Mouse (Mus musculus) hindbrain, embryonic 14.5 days (tissue): ENCODE data around the gene Ankrd36. TPM values are rescaled to one million over a fixed set of nuclear protein-coding genes. Genes with fewer than 3 reads are reported as not detected.

Source experiments
- ATAC-seq: fragments of 200-750 bp; cut with Nextera tagmentation; 2 replicates; pipeline ENCODE4 v1.8.0; 2017; ENCODE audit warnings: moderate number of reproducible peaks, mild to moderate bottlenecking, moderate TSS enrichment, moderate library complexity; ENCODE audit not compliant: low FRiP score
- DNase-seq: peaks from one replicate; pipeline ENCODE4 v3.0.0-alpha.2; 2015; ENCODE audit warnings: low spot score
- H3K27ac ChIP-seq: fragments of 300-500 bp; sonication (generic); 2 replicates; pipeline ENCODE4 v1.5.1; 2014; ENCODE audit warnings: mild to moderate bottlenecking, moderate library complexity
- H3K27me3 ChIP-seq: fragments of 300-500 bp; sonication (generic); 2 replicates; pipeline ENCODE4 v1.6.1; 2014; ENCODE audit warnings: mild to moderate bottlenecking, low read length, mixed read lengths; ENCODE audit not compliant: control insufficient read depth, insufficient read depth
- H3K36me3 ChIP-seq: fragments of 300-500 bp; sonication (generic); replicated peaks from 2 replicates; pipeline ENCODE4 v1.6.1; 2014; ENCODE audit not compliant: control insufficient read depth, insufficient read depth
- H3K4me1 ChIP-seq: fragments of 300-500 bp; sonication (generic); replicated peaks from 2 replicates; pipeline ENCODE4 v1.6.1; 2014; ENCODE audit warnings: antibody characterized with exemption, low read length, mixed read lengths; ENCODE audit not compliant: control insufficient read depth, insufficient read depth
- H3K4me2 ChIP-seq: fragments of 300-500 bp; sonication (generic); replicated peaks from 2 replicates; pipeline ENCODE4 v1.6.1; 2014; ENCODE audit warnings: mild to moderate bottlenecking, moderate library complexity
- H3K4me3 ChIP-seq: fragments of 300-500 bp; sonication (generic); replicated peaks from 2 replicates; pipeline ENCODE4 v1.5.1; 2014; ENCODE audit warnings: mild to moderate bottlenecking, low read length
- H3K9ac ChIP-seq: fragments of 300-500 bp; sonication (generic); 2 replicates; pipeline ENCODE4 v1.6.1; 2014
- H3K9me3 ChIP-seq: fragments of 300-500 bp; sonication (generic); 2 replicates; pipeline ENCODE4 v1.6.1; 2016; ENCODE audit warnings: low read length; ENCODE audit not compliant: control insufficient read depth
- WGBS: fragments of 180-500 bp; shearing (Covaris S2); extraction: QIAGEN DNeasy Blood & Tissue Kit; methylation state at CpG from one replicate; pipeline ENCODE4 v1.1.7; 2014; 5-methylcytosine and 5-hydroxymethylcytosine counted together
- polyA plus RNA-seq: library from polyadenylated mRNA; unstranded; fragments of >200 nt; fragmentation: Nextera tagmentation; extraction: Ambion mirVana; gene quantifications from 2 replicates; pipeline ENCODE4 v1.2.1, GENCODE M21; 2014

Ankrd36 gene
- polyA plus RNA-seq, 1 experiment from 2014 or later = not detected

DNA sequence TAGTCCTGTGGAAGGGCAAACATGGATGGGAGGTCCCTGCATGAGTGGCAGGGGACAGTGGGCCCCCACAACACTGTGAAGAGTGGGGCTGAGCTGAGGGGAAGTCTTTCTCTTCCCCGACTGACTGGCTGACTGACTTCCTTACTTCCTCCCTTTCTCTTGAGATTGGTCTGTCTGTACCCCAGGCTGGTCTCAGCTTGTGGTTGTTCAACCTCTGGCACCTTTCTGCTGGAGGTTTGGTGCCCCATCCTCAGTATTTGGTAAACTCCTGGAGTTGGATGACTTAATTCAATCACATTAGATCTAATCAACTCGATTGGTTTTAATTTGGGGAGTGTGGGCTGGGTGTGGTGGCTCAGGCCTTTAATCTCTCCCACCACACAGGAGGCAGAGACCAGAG is 3.0 kb upstream of the Ankrd36 start:
- DNase-seq (no peak), ATAC-seq (no peak)
- no peaks in the 10 kb centered on the region for H3K27me3 ChIP-seq
- H3K9me3 ChIP-seq = no peaks in the 10 kb centered on the region
- no peak overlapping the region for H3K27ac ChIP-seq
- H3K4me3 ChIP-seq = no peak overlapping the region
- WGBS = 83% methylated on average over 2 of the region's 2 CpGs
- H3K36me3 ChIP-seq = no peaks in the 10 kb centered on the region
- H3K9ac ChIP-seq = no peak overlapping the region
- H3K4me1 ChIP-seq = no peaks in the 10 kb centered on the region
- H3K4me2 ChIP-seq = no peak overlapping the region

DNA sequence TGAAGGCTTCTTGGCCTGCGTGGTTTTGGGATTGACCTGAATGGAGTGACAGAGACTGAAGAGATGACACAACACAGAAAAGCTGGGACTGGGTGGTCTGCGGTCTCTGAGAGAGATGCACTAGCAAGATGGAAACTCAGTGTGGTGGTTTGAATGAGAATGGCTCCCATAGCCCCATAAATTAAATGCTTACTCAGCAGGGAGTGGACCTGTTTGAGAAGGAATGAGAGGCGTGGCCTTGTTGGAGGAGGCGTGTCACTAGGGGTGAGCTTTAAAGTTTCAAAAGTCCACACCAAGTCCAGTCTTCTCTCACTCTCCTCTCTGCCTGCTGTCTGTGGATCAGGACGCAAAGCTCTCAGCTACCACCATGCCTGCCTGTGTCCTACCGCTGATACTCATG is 1.8 kb upstream of the Ankrd36 start:
- no peak overlapping the region for H3K4me3 ChIP-seq
- no peak overlapping the region for H3K4me2 ChIP-seq
- H3K27ac ChIP-seq = no peak overlapping the region
- no peaks in the 10 kb centered on the region for H3K4me1 ChIP-seq
- no peaks in the 10 kb centered on the region for H3K27me3 ChIP-seq
- ATAC-seq (no peak), DNase-seq (no peak)
- no peak overlapping the region for H3K9ac ChIP-seq
- WGBS = 96% methylated on average over 6 of the region's 6 CpGs
- H3K9me3 ChIP-seq = no peaks in the 10 kb centered on the region
- no peaks in the 10 kb centered on the region for H3K36me3 ChIP-seq

DNA sequence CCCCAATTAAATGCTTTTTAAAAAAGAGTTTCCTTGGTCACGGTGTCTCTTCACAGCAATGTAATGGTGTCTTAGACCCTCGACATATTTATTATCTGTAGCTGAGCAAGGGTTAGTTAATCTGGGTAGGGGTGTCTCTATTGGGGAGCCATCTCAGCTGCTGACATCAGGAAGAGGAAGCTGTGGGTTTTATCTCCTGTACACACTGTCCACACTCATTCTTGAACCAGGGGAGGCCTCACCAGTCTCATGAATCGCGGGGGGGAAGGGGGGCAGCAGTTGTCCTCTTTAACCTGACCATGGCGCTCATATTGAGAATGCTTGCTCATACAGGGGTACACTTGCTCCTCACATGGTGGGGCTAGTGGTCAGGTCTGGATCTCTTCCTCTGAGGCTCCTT is 1.4 kb upstream of the Ankrd36 start:
- WGBS = 96% methylated on average over 5 of the region's 5 CpGs
- no peak overlapping the region for H3K9ac ChIP-seq
- no peaks in the 10 kb centered on the region for H3K9me3 ChIP-seq
- no peaks in the 10 kb centered on the region for H3K36me3 ChIP-seq
- DNase-seq (no peak), ATAC-seq (no peak)
- no peak overlapping the region for H3K27ac ChIP-seq
- H3K4me2 ChIP-seq = no peak overlapping the region
- no peaks in the 10 kb centered on the region for H3K27me3 ChIP-seq
- no peaks in the 10 kb centered on the region for H3K4me1 ChIP-seq
- H3K4me3 ChIP-seq = no peak overlapping the region

DNA sequence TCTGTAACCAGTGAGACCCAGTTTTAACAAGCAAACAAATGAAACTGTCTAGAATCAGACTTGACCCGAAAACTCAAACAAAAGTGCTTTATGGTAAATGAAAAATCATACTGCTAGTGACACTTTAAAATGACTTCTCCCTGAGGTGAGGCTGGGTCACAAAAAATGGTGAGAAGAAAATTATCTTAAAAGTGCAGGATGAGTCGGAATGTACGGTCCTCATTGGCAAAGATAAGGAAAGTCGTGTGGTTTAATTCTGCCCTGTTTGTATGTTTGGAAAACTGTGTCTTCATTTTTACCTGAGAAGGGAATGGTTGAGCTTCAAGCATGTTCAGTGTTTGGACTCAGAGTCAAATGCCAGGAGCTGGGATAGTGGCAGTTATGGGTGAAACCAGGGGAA is 2.4 kb downstream of the Ankrd36 start:
- no peak for DNase-seq
- H3K4me3 ChIP-seq = no peak overlapping the region
- WGBS = 91% methylated on average over 4 of the region's 4 CpGs

DNA sequence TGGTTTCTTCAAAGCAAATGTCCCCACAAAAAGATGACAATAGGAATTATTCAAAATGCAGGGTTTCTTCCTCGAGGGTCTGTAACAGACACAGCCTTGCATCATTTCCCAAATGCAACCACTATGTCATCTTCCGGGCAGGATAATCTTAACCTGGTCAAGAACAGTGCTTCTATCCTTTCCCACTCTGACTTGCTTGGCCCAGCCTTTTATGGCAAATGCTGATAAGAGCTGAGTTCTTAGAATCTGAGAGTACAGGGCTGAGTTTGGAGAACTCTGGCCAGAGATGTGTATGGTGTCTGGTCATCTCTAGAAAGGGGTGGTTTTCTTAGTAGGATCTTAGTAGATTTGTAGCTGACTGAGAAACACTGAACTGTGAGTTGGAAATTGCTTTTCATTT is 4.3 kb downstream of the Ankrd36 start:
- H3K9ac ChIP-seq = no peak overlapping the region
- WGBS = 89% methylated on average over 2 of the region's 2 CpGs
- no peaks in the 10 kb centered on the region for H3K36me3 ChIP-seq
- ATAC-seq = no peak
- no peak overlapping the region for H3K4me3 ChIP-seq
- H3K27me3 ChIP-seq = no peaks in the 10 kb centered on the region
- no peak overlapping the region for H3K27ac ChIP-seq
- no peak for DNase-seq
- H3K4me2 ChIP-seq = no peak overlapping the region
- no peaks in the 10 kb centered on the region for H3K4me1 ChIP-seq
- no peaks in the 10 kb centered on the region for H3K9me3 ChIP-seq

More for the DNA sequence above, 2.4 kb downstream of the Ankrd36 start:
- H3K4me1 ChIP-seq = no peaks in the 10 kb centered on the region
- no peaks in the 10 kb centered on the region for H3K9me3 ChIP-seq
- ATAC-seq = no peak
- no peak overlapping the region for H3K9ac ChIP-seq
- H3K4me2 ChIP-seq = no peak overlapping the region
- no peak overlapping the region for H3K27ac ChIP-seq
- no peaks in the 10 kb centered on the region for H3K36me3 ChIP-seq
- H3K27me3 ChIP-seq = no peaks in the 10 kb centered on the region

DNA sequence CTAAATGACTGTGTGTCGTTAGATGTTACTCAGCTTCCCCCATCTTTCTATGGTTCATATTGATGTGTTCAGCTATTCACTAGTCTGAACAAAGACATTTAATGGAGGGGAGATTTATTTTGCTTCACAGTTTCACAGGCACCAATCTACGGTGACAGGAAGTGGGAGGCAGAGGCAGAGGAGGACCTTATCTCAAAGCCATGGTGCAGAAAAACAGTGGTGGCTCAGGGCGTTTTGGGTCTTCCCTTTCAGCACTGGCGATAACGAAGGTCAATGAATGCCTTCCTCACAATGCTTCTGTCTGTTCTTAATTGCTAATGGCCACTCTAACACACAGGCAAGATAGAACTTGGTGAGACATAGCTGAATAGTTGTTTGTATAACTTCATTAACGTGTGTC is 5.6 kb downstream of the Ankrd36 start:
- WGBS = 88% methylated on average over 6 of the region's 6 CpGs
- Histone ChIP-seq H3K9ac (no peak overlapping the region), H3K27me3 (no peaks in the 10 kb centered on the region), H3K4me3 (no peak overlapping the region), H3K36me3 (no peaks in the 10 kb centered on the region), H3K4me2 (no peak overlapping the region), H3K9me3 (no peaks in the 10 kb centered on the region), H3K4me1 (no peaks in the 10 kb centered on the region), H3K27ac (no peak overlapping the region)
- DNase-seq = no peak
- ATAC-seq = no peak

DNA sequence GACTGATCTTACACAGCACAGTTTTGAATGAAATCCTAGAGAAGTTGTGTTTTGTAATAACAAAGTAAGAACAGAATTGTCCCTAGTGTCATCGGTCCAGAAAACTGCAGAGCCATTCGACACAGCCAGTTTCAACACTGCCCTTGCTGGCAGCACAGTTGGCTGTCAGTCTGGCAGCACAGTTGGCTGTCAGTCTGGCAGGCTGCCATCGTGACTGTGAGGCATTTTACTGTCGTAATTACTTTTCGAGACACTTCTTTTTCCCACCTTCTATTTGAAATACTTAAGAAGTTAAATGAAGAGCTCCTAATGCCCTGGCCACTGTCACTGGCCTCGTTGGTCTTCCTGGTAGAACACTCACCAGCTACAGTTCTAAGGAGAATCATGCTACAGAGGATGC is 22.9 kb downstream of the Ankrd36 start:
- H3K4me3 ChIP-seq = no peak overlapping the region
- H3K4me2 ChIP-seq = no peak overlapping the region
- H3K9ac ChIP-seq = no peak overlapping the region
- no peak overlapping the region for H3K27ac ChIP-seq
- DNase-seq (peak; percentile 33), ATAC-seq (no peak)
- no peaks in the 10 kb centered on the region for H3K27me3 ChIP-seq
- no peaks in the 10 kb centered on the region for H3K9me3 ChIP-seq
- no peaks in the 10 kb centered on the region for H3K4me1 ChIP-seq
- 60% methylated on average over 6 of the region's 6 CpGs for WGBS
- no peaks in the 10 kb centered on the region for H3K36me3 ChIP-seq

DNA sequence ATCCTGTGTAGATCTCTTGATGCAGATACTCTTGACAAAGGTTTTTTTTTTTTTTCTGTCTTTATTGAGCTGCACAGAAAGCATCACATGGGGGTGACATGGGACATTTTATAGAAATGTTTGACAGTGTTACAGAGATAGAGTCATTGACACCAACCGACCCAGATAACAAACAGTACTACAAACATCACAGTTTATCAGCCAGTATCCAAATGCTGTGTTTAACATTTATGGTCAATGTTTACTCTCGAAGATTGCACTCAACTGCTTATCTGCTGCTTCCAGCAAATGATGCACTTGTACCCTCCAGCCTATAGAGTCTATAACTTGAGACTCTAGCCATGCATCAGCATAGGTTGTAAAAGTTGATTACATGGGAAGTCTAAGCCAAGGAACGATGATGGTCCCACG is 25.9 kb downstream of the Ankrd36 start:
- Histone ChIP-seq H3K27me3 (no peaks in the 10 kb centered on the region), H3K4me2 (no peak overlapping the region), H3K27ac (no peak overlapping the region), H3K9ac (no peak overlapping the region), H3K9me3 (no peaks in the 10 kb centered on the region), H3K4me1 (no peaks in the 10 kb centered on the region), H3K36me3 (no peaks in the 10 kb centered on the region), H3K4me3 (no peak overlapping the region)
- ATAC-seq = no peak
- WGBS = 90% methylated on average over 4 of the region's 4 CpGs
- no peak for DNase-seq

DNA sequence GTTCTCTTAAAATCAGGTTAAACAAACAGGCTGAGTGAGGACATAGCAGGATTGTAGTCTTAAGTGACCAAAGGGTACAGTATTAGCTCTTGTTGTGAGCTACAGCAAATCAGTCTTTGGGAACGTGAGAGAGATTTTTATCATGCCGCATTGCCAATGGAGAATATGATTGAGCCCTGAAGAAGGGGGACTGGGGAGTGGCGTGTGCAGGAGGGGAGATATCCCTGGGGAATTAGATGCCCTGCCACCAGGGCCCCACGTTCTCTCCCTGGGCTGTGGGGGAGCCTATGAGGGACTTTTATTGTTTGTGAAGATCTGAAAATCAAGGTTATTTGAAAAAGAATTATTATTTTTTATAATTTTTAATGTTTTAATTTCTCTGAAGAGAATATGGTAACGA is 26.3 kb downstream of the Ankrd36 start:
- ATAC-seq (no peak), DNase-seq (no peak)
- no peaks in the 10 kb centered on the region for H3K4me1 ChIP-seq
- no peak overlapping the region for H3K4me2 ChIP-seq
- WGBS = 88% methylated on average over 5 of the region's 5 CpGs
- no peaks in the 10 kb centered on the region for H3K9me3 ChIP-seq
- H3K27ac ChIP-seq = no peak overlapping the region
- H3K4me3 ChIP-seq = no peak overlapping the region
- H3K27me3 ChIP-seq = no peaks in the 10 kb centered on the region
- no peak overlapping the region for H3K9ac ChIP-seq
- no peaks in the 10 kb centered on the region for H3K36me3 ChIP-seq

DNA sequence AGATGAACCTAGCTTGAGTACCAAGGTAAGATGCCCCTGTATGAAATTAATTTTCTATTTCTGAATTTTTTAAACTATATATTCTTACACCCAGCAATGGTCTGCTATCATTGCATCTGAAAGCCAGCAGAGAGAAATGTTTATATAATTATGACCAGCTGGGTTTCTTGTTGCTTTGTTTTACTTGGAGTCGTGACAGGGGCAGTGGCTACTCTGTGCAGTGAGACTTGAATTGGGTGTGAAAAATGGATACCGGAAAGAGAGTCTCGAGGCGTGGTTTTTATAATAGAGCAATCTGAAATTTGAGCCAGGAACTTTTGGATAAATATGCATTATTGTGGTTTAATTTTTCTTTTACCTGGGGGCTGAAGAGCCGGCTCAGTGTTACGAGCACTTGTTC is 27.3 kb downstream of the Ankrd36 start:
- H3K9me3 ChIP-seq = no peaks in the 10 kb centered on the region
- WGBS = 90% methylated on average over 6 of the region's 6 CpGs
- no peaks in the 10 kb centered on the region for H3K36me3 ChIP-seq
- H3K27me3 ChIP-seq = no peaks in the 10 kb centered on the region
- DNase-seq (no peak), ATAC-seq (no peak)
- no peak overlapping the region for H3K4me2 ChIP-seq
- no peaks in the 10 kb centered on the region for H3K4me1 ChIP-seq
- no peak overlapping the region for H3K27ac ChIP-seq
- H3K9ac ChIP-seq = no peak overlapping the region
- no peak overlapping the region for H3K4me3 ChIP-seq
